In genomic region chr1:138983465-138983864, GRCm38 (mm10) we compare ENCODE assay signal across 7 mouse cellular contexts. TPM values are rescaled to one million over a fixed set of nuclear protein-coding genes. Genes with fewer than 3 reads are reported as not detected.
DNase-seq lines count a peak whose midpoint lies in the region; ATAC-seq and TF ChIP-seq lines count a peak whose summit lies in the region.

No protein-coding gene starts in this region.

- H3K4me2 ChIP-seq in forebrain, embryonic 14.5 days (ENCODE audit: low read length): no peak overlapping the region
- no peak overlapping the region for H3K4me2 ChIP-seq in midbrain, embryonic 11.5 days

- WGBS in forebrain, embryonic 14.5 days: 53% methylated on average over 6 of the region's 6 CpGs
- 80% methylated on average over 6 of the region's 6 CpGs for WGBS in midbrain, embryonic 11.5 days

- no peaks in the 10 kb centered on the region for H3K9me3 ChIP-seq in forebrain, embryonic 14.5 days (replicated peaks; ENCODE audit: control insufficient read depth, low read length)
- no peaks in the 10 kb centered on the region for H3K9me3 ChIP-seq in midbrain, embryonic 11.5 days (ENCODE audit: control insufficient read depth, low read length)

- H3K27me3 ChIP-seq in forebrain, embryonic 14.5 days (replicated peaks; ENCODE audit: control insufficient read depth, insufficient read depth, low read length): no peaks in the 10 kb centered on the region
- no peaks in the 10 kb centered on the region for H3K27me3 ChIP-seq in midbrain, embryonic 11.5 days (ENCODE audit: control insufficient read depth, insufficient read depth, low read length)

- no peak overlapping the region for H3K9ac ChIP-seq in forebrain, embryonic 14.5 days (ENCODE audit: low read length)
- H3K9ac ChIP-seq in midbrain, embryonic 11.5 days (ENCODE audit: low read length): no peak overlapping the region

- TF ChIP-seq CTCF in layer of hippocampus, adult 2 months (conservative IDR thresholded peaks at IDR 0.05): peak; percentile 24; the same call in 1 of the 2 replicates

- no peak overlapping the region for H3K27ac ChIP-seq in forebrain, embryonic 14.5 days (ENCODE audit: low read depth, low read length)
- peak overlapping the region; percentile 76 for H3K27ac ChIP-seq in layer of hippocampus, adult 2 months
- no peak overlapping the region for H3K27ac ChIP-seq in midbrain, embryonic 11.5 days (ENCODE audit: low read depth, low read length)

- H3K4me1 ChIP-seq in forebrain, embryonic 14.5 days (ENCODE audit: control insufficient read depth, insufficient read depth, low read length): peaks cover 15% of the 10 kb centered on the region
- H3K4me1 ChIP-seq in midbrain, embryonic 11.5 days (ENCODE audit: control insufficient read depth, insufficient read depth, low read length): no peaks in the 10 kb centered on the region; the same call in 1 of the 2 replicates

- ATAC-seq in forebrain, embryonic 14.5 days: peak; percentile 57
- no peak for ATAC-seq in midbrain, embryonic 11.5 days (ENCODE audit: low FRiP score)

- 0 out of 2 replicates have a peak, but pooled peaks cover 2% of the 10 kb centered on the region for H3K36me3 ChIP-seq in forebrain, embryonic 14.5 days (ENCODE audit: control insufficient read depth, insufficient read depth, low read length)
- no peaks in the 10 kb centered on the region for H3K36me3 ChIP-seq in midbrain, embryonic 11.5 days (ENCODE audit: control insufficient read depth, insufficient read depth, low read length)

- H3K4me3 ChIP-seq in forebrain, embryonic 14.5 days (ENCODE audit: low read depth, low read length): no peak overlapping the region
- H3K4me3 ChIP-seq in layer of hippocampus, adult 2 months: peak overlapping the region; percentile 17; the same call in 1 of the 2 replicates
- H3K4me3 ChIP-seq in midbrain, embryonic 11.5 days (ENCODE audit: low read depth, low read length): no peak overlapping the region

- peak; percentile 56 to 74 for DNase-seq in left cerebral cortex, adult 18-20 months (ENCODE audit: low spot score in 2 of 2)
- DNase-seq in left cerebral cortex, adult 11 months (ENCODE audit: low spot score): no peak
- peak; percentile 41 for DNase-seq in forebrain, embryonic 14.5 days (ENCODE audit: low spot score)
- DNase-seq in layer of hippocampus, adult 2 months (ENCODE audit: low spot score in 2 of 2): peak; percentile 81 to 86
- peak; percentile 49 for DNase-seq in right cerebral cortex, postnatal 14 days
- DNase-seq in midbrain, embryonic 11.5 days (ENCODE audit: low spot score, missing footprints): no peak
- no peak for DNase-seq in kidney, postnatal 14 days

RNA-seq across cellular contexts. Expression of gene Dennd1b, which starts 20.2 kb away (rescaled TPM):
- total RNA-seq in left cerebral cortex, adult 18-20 months (2021): 10 to 100 TPM; 52.9 to 53.9 TPM
- polyA plus RNA-seq in forebrain, embryonic 14.5 days (2014; fragmentation: Nextera tagmentation; extraction: Ambion mirVana): 6.1 and 8.4 TPM in 2 replicates
- total RNA-seq in layer of hippocampus, adult 2 months (2021): 10 to 100 TPM; 56.1 to 59.9 TPM
- 12.2 and 13.3 TPM in 2 replicates for polyA plus RNA-seq in midbrain, embryonic 11.5 days (2014; fragmentation: Nextera tagmentation; extraction: Ambion mirVana)

Comparison
In these comparisons a context has a peak if more than half of its experiments do, and no peak if none do; other contexts are left out.
1. DNase-seq: peak in left cerebral cortex, adult 18-20 months (2 of 2), forebrain, embryonic 14.5 days (single experiment), layer of hippocampus, adult 2 months (2 of 2) and right cerebral cortex, postnatal 14 days (single experiment); none in left cerebral cortex, adult 11 months (single experiment), midbrain, embryonic 11.5 days (single experiment) and kidney, postnatal 14 days (single experiment).